Comparison of ENCODE assay signal across 16 mouse cellular contexts in genomic region chr12:36632427-36632826, GRCm38 (mm10).
"Had no signal": no experiment of that assay in that cellular context is flagged by ENCODE, and none has a peak within 500 bp of the region (broad histone marks: within the 10 kb centered on the region; RNA-seq: fewer than 3 reads in every experiment).

No protein-coding gene starts in this region.

- ATAC-seq: hindbrain, postnatal 0 days; intestine, embryonic 16.5 days had no signal

- DNase-seq: gastrocnemius, postnatal 14 days; gastrocnemius, postnatal 36 days; heart, adult 18-20 months; heart, postnatal 10 days; heart, postnatal 4 days; kidney, adult 11 months; kidney, adult 2 months; kidney, adult 9 months; kidney, postnatal 14 days; kidney, postnatal 36 days; layer of hippocampus, adult 9-11 months; layer of hippocampus, postnatal 36 days; liver; liver, embryonic 13.5 days had no signal
